Mouse (Mus musculus): ENCODE measurements at regions not wholly inside any gene's neighbourhood (a gene's known extent, or its start where the extent isn't known, plus 50 kb on each side); places are given as distances from the start of the nearest gene placed in this dataset.

DNA sequence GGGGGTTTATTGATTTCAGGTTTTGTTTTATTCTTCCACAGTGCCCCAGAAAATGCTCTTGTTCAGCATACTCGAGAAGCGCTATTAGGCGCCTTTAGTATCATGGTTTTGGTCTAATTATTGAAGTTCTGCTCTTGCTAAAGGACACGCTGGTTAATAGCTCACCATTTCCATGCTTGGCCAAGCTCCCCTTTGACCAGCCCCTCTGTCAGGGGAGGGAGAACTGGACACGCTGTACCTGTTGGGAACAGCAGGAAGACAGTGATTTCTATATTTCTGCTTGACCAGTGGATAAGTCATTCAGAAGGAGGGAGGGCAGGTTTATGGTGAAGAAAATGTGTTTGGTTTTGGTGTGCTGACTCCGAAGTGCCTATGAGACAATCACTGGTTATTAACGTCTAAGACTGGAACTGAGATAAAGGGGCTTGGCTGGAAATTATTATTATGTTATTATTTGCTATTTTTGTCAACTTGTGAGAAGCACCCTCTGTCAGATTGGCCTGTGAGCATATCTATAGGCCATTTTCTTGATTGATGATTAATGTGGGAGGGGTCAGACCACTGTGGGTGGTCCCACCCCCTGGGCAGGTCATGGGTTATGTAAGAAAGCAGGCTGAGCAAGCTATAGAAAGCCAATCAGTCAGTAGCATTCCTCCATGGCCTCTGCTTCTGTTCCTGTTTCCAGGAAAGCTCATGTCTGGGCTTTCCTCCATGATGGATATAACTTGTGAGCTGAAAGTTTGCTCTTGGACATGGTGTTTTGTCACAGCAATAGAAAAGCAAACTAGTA lies 51.2 kb upstream of the Tanc2 start:
- no peak for DNase-seq

DNA sequence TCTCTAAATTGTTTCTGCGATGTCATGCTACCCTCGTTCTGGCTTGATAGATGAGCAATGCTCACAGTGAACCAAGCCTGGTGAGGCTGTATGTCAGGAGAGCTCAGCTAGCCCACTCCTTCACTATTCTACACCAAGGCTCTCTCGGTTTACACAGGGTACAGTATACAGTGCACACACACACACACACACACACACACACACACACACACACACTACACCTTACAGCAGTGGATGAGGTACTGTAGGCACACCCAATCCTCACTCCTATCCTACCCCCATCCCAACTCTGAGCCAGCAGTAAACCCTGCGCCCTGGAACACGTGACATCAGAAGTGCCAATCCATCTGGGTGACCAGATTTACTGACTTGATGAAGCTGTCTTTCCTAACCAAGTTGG lies 57.2 kb upstream of the Tanc2 start:
- DNase-seq, result no peak

- DNase-seq, result peak; percentile 29
These were observed 59.1 kb upstream of the Tanc2 start for GRCm38 (mm10) chr11:105530711-105531157.

DNA sequence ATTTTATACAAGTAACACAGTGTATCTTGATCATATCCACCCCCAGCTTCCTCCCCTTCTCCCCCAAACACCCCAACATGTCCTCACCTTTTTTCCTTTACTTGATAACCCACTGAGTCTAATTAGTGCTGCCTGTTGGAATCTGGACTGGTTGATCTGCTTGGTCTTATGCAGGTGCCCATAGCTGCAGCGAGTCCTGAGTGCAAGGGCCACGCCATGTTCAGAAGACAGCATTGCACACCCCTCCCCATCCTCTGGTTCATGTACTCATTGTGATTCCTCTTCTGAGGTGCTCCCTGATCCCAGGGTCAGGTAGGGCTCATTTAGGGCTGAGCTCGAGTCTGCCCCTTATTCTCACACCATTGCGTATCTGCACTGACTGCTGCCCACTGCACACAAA lies 63.7 kb upstream of the Tanc2 start:
- no peak for DNase-seq

DNA sequence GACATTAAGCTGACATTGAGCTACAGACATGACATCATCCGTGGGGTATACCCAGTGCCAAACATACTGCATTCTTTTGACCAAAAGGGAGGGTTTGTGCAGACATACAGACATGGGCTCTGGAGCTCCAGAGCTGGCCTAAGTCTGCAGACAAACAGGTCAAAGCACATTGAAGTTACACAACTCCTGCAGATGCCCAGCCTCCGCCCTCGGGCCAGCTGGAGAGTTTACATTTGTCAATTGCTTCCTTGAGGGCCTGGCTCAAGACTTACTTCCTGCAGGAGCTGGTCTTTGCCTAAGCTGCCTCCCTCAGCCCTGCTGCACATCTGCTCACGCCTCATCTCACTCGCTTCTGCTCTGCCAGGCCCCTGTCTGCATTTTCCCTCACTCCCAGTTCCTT lies 64.2 kb upstream of the Tanc2 start:
- peak; percentile 6 for DNase-seq

DNA sequence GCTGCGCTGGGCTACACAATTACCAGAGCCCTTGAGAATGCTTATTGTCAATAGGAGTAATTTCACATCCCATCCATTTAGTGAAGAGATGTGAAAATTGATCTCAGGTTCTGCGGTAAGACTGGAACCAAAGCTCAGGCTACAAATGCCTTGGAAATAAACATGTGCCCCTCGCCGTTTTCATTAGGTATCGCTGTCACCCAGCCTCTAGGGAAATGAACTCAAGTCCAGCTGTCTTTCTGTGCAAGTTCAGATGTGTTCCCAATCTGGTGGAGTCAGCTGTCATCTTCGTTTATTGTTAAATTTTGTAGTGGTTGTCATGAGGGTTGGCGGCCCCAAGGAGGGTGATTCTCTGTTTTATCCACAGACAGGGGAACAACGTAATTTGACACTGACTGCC lies 65.4 kb upstream of the Tanc2 start:
- no peak for DNase-seq

DNA sequence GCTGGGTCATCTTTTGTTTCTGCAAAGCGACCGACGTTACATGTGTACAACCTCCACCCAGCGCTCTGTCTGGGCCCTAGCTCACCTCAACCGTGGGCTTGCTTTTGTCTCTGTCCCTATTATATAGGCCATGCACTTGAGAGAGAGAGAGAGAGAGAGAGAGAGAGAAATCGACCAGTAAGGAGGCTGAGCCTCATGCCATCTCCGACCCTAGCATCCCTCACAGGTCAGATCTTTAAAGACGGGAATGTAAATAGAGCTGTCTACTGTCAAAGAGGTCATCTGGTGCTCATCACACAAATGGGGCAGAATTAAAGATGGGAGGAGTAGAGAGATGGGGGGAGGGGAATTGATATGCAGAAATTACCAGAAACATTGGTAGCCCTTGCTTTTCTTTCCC lies 66.0 kb upstream of the Tanc2 start:
- DNase-seq, result no peak

DNA sequence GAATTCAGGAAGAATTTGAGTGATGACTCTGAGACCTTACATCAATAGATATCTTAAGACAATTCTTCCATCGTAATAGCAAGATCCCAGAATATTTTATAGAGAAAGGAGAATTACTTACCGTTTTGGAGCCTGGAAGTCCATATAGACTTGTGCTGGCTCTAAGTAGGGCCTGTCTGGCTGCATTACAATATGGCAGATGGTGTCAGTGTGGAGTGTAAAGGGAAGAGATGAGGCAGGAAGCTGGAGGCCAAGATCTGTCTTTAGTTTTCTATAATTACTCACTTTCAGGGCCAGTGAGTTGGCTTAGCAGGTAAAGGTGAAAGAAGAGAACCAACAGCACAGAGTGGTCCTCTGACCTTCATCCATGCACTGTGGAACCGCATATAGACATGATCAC lies 63.9 kb upstream of the March10 start:
- DNase-seq, result no peak

GRCm38 (mm10) chr11:105513275-105513674 lies 56.7 kb upstream of the March10 start:
- DNase-seq, result no peak

DNA sequence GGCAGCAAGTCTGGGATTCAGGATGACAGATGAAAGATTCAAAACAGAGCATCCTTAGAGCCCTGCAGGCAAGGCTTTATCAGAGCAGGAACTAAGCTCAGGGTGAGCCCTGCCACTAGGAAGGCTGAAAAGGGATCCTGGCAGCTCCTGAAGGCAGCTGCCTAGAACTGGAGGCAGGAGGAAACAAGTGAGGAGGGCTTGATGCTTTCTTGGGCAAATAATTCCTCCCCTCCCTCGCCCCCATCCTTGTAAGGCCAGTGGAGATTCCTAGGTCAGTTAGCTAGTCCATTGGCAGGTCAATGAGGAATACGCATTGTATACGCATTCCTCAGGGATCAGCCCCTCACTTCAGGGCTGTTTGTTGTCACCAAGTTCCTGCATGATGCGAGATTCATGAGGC lies 54.1 kb upstream of the March10 start:
- no peak for DNase-seq

DNA sequence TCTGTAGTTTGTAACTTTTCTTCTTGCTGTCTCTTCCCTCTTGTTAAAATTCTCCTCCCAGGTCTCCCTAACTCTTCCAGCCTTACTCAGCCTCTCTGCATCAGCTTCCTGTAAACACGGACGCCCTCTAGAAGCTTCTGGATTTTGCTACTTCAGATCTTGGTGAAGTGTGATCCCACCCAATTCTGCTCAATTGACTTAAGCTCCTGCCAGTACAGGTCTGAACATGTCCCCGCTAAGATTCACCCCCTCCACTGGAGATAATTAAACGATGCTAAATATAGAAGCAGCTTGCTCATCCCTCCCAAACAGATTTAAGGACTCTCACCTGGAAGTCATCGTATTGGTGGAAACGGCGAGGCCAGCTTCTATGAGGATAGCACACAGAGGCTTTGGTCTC lies 53.5 kb upstream of the March10 start:
- DNase-seq, result no peak

- DNase-seq, result no peak
These were observed 52.1 kb upstream of the March10 start for GRCm38 (mm10) chr11:105508660-105509038.

- DNase-seq, result no peak
These were observed 51.6 kb upstream of the March10 start for GRCm38 (mm10) chr11:105507972-105508659.

DNA sequence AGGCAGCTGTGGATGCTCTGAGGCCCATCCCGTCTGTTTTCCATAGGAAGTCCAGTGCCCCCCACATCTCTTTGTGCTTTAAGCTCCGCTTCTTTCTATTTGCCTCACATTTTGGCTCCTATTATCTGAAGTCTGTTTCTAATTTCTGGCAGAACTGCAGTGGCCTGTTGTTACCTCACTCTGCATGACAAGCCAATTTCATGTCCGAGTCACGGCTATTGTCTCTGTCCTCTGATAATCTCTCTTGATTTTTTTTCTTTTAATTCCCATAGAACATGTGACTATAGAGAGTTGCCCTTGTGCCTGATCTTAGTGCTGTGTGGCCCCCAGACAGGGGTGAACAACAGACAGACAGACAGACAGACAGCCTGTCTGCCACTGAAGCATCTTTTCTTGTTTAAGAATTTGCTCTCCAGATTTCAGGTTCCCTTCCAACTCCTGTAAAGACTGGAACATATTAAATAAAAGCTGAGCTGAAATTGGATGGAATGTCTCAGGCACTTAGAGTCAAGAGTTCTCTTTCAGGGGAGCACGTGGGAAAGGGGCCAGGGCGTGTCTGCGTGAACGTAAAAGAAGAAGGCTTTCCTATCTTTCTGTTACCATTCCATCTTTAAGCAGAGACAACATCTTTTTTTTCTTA lies 50.9 kb upstream of the March10 start:
- DNase-seq, result no peak

Data from adrenal gland, adult 8-10 months (tissue).